Mouse (Mus musculus): ENCODE measurements around the gene Mab21l1. TPM values are rescaled to one million over a fixed set of nuclear protein-coding genes. Genes with fewer than 3 reads are reported as not detected.

Gene Mab21l1
- 1 to 10 TPM; 1.4 to 2.9 TPM for total RNA-seq (2021)
- long read RNA-seq, experiment 1, partial matches to known transcripts, result 0 of 1 reads
- long read RNA-seq, experiment 1, other reads (novel, unspliced or antisense), result 0 of 1 reads
- long read RNA-seq, experiment 2, partial matches to known transcripts, result 0 of 4 reads
- long read RNA-seq, experiment 2, other reads (novel, unspliced or antisense), result 0 of 4 reads

DNA sequence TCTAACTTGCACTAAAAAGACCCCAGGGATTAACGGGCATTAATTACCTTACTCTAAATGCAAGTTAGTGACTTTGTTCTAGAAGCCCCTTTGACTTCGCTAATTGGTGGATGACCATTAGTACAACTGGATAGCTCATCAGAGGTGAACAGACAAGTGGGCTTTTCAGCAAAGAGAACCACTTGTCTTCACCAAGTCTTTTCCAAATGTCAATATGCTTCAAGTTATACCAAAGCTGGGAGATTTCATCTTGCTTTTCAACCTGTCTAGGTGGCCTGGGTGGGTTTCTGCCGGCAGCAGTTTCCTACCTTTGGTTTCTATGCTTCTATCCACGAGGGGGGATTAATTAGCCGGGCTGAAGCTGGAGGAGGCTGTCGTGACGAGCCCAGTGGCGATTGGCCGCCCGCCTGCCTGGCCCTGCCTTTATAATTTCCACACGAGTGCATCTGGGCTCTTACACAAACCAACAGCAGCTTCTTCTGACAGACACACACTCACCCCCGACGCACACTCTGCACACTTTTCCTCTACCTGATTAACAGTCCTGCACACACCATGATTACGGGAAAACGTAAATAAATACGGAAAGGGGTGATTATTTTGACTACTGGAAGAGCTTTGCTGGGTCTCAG lies at the start of gene Mab21l1:
TSS of gene Mab21l1 (plus strand) at position 455 of the 632 bp plus-strand sequence.
- DNase-seq, result peak; percentile 50

DNA sequence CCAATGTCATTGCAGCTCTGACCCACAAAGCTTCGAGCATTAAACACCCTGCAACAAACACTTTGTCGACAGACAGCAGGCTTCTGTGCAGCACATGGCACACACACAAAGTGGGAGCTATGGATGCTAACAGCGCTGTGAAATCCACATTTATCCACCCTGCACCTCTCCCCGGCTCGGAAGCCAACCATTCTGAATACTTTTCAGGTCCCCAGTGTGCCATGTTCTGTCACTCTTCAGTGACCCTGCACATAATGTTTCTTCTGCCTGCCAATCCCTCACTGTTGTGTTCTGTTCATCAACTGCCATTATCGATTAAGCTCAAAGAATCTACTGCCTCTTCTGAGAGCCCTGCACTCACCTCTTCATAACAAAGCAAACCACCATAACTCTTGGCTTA lies 48.6 kb upstream of the Mab21l1 start:
- DNase-seq, result no peak

DNA sequence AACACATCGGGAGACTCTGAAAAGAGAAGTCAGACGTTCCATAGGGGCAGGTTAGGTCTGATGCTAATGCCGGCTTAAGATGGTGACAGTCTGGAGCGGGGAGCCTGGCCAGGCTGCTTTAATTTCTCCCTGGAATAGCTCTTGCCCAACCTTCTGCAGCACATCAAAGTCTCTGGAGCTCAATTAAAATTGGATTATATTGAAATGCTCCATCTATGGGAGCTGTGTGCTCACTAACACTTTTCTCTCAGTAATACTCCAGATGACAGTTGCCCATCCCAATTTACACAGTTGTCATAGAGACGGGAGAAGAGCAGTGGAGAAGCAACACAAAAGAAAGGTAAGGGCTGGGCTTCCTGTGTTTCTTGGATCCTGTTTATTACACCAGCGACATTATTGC lies 40.9 kb upstream of the Mab21l1 start:
- no peak for DNase-seq

DNA sequence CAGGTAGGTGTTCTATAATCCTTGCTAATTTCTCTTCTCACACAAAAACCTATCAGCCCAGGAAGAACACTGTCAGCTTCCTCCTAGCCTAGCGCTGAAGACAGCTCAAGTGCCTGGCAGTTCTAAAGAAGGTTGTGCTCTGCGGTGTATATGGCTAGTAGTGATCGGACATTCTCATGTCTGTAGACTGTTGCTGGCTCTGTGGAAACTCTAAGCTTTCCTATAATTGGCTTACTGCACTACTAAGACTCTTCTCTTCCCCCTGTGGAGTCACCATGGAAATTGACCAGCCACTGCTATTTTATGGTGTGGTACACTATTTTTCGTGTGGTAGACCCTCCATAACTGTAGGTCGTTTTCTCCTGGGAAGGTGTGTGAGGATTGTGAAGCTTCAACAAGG lies 40.1 kb upstream of the Mab21l1 start:
- DNase-seq, result no peak

DNA sequence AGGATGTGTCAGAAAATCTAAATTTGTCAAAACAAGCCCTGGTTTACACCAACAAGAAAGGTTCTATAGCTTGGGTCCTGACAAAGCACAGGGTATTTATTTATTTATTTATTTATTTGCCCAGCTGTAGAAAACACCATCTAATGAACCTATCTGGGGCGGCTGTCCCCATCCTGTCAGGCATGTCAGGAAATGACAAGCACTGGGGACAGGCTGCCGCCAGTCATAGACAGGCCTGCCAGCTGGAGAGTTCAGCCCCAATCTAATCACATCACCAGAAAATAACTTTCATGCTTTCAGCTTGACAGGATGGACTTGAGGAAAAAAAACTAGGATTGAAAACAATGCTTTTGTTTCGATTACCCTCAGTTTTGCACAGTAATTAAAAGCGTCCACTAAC lies 39.7 kb upstream of the Mab21l1 start:
- DNase-seq, result no peak

DNA sequence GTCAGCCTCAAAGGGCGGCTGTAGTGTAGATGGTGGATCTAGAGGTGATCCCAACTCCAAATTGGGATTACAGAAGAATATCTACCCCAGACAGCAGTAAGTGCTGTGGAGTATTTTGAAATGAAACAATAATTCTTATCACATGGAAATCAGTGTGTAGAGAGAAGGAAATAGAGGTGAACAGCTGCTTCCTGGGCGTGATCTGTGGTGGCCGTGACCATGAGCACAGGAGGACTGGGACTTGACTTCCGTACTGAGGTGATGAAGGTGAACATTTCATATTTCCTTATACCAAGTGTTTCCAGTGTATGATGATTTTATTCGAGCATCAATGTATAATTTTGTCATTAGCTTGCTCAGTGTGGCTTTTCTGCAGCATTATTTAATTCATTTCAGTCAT lies 38.4 kb upstream of the Mab21l1 start:
- DNase-seq, result no peak

DNA sequence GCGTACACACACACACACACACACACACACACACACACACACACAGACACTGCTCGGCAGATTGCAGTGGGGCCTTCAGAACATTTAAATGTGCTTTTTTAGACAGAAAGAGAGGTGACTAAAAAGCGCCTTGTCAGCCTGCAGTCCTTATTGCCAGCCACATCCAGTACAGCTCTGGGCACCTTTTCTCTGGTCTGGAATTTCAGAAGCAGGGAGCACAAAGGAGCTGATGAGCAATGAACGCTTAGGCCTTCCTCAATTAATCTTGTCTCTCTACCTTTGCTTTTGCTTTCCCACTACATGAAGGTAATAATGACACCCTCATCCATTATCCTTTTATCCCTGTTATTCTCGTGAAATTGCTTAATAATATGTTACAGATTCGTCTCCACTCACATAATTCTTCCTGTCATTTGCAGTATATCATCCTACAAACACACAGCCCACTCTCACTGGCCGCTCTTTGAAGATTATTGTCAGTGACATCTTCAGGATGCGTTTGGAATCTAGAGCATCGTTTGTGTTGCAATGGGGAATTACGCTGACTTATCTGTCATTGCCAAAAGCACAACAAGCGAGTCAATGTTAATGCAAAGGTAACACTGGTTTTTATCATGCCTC lies 31.8 kb upstream of the Mab21l1 start:
- DNase-seq, result no peak

DNA sequence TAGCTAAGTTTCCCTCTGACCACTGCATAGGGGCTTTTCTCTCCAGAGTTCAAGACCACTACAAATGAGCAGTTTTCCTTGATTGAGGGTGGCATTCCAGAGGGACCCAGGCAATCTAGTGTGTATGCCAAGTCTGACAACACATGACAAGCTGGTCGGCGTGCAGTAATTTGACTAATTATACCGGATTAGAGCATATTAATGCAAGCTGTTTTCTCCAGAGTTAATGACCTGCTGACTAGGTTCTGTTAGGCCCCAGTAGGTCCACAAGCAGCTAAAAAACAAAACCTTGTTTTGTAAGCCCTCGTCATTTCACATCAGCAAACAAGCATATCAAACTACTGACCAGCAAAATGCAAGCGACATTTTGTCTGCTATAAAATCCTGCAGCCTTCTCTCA lies 30.9 kb upstream of the Mab21l1 start:
- no peak for DNase-seq

DNA sequence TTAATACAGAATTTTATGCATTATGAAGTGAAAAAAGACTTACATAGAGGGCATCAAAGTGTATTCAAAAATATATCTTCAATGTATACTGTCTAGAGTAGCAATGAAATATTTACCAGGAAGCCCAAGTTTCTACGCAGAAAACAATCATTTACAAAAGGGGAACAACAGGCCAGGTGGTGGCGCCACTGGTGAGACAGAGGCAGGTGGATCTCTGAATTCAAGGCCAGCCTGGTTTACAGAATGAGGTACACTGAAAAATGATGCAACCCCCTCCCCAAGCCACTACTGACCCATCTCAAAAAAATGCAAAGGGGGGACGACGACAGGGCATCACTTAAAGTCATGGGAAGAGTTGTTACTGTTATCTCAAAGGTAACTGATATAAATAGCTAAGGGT lies 29.8 kb upstream of the Mab21l1 start:
- no peak for DNase-seq

DNA sequence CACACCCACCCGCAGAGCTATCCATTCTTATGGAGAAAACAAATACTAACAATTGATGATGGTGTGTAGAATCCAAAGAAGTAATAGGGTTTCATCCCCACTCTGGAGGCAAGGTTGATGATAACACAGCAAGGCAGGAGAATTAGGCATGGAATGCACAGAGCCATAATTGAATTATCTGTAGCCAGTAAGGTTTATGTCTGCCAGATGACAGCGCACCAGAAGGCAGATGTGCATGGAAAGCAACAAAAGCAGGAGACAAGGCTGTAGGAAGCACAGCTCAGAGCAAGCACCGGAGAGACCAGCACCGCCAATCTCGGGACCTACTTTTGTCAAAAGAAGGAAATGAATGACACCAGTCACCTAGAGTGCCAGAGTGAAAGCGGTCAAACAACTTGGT lies 28.4 kb upstream of the Mab21l1 start:
- no peak for DNase-seq

DNA sequence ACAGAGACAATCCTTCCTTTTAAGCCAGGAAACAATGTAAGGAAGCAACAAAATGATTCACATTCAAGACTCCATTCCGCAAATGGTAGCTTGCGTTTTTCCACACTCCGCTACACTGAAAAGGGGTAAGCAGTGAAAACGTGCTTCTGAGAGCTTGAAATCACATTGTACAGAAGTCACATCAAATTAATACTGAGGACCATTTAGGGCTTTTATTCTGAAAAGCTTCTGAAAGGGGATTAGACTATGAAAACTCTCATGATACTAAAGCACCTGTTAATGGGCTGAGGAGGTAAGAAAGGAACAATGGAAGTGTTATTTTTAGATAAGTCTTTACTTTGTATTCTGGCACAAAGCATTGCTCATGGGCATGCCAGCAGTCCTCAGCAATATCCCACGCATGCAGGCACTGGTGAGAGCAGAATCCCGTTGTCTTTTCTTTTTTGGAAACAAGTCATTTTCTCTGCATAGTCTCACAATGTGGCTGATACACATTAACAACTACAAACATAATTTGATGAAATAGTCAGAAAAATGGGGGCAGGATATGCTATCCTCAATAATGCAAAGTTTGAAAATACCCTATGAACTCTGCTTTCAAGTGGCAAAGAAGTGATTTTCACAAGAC lies 27.2 kb upstream of the Mab21l1 start:
- DNase-seq, result no peak

DNA sequence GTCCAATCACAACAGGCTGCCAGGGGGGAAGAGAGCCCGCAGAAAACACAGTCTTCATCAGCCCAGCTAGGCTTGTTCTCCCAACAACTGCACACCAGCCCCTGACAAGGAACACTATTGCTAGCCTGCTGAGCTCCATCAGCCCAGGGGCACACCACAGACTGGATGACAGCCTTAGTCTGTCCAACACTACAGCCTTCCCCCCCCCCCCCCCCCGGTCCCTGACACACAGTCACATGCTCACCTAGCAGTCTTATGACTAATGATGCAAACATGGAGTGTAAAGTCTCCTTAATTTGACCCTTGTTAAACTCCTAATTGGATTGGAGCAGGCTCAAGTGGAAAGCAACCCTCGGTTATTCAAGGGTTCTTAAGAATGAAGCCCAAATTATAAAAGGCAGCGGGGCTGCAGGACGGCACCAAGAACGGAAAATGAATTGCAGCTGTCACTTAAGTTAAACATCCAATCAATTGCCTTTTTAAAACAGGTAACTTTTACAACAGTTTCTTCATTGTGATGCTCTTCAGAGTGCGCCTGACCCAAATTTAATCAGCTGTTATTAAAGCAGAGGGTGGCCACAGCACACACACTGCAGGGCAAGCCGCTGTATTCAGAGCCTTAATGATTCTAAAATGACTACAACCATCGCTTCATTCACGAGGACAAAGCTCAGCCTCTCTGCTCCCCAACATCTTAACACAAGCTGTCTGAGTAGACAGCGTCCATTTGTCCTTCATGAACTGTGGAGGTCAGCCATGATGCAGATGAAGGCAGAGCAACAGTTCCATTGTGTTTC lies 26.3 kb upstream of the Mab21l1 start:
- DNase-seq, result no peak

DNA sequence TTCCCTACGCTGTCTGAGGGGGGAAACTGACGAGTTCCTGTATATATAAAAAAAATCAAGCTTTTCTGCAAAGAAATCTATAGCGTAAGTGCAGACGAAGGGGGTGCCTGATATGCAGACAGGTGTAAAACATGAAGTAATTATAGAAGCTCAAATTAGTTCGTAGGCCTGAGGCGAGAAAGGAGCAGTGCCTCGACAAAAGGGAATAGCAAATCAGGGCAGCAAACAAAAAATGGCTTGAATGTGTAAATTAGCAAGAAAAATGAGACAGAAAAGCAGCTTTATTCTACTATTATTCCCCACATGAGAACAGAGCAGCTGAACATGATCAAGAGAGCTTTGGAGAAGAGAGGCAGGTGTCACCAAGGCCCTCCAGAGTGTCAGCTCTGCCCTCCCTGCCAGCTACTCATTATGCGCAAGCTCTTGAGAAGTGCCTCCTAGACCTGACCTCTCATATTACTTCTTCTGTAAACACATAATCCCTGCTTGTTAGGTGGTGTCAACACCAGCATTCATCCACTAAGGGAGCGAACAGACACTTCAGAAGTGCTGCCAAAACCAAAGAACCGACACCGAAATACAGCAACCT lies 25.6 kb upstream of the Mab21l1 start:
- DNase-seq, result no peak

DNA sequence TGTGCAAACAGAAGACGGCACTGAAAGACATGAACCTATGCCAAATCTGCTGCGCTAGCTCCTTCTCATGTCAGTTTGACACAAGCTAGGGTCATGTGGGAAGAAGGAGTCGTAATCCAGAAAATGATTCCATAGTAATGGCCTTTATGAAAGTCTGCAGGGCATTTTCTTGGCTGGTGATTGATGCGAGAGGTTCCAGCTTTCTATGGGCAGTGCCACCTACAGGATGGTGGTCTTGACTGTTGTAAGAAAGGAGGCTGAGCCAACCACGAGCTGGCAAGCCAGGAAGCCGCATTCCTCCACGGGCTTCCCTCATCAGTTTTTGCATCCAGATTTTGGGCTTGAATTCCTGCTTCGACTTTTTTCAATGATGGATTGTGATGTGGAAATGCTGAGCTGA lies 24.0 kb upstream of the Mab21l1 start:
- DNase-seq, result no peak

DNA sequence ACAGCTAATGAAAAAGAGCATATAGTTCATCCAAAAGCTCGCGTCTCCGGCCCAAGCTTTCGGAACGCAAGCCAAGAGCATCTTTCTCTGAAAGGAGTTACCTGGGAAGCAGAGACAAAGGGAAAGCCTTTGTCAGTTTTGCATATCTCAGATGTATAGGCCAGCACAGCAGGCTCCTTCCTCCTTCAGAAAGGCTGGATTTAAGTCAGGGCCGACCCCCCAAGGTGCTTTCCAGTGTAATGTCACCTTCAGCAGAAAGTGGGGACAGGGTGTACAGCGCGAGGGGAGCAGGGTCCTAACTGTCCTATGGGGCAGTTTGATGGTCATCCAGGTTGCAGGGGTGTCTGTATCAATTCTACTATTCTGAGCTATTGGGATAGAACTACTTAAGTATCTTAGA lies 18.7 kb upstream of the Mab21l1 start:
- no peak for DNase-seq

DNA sequence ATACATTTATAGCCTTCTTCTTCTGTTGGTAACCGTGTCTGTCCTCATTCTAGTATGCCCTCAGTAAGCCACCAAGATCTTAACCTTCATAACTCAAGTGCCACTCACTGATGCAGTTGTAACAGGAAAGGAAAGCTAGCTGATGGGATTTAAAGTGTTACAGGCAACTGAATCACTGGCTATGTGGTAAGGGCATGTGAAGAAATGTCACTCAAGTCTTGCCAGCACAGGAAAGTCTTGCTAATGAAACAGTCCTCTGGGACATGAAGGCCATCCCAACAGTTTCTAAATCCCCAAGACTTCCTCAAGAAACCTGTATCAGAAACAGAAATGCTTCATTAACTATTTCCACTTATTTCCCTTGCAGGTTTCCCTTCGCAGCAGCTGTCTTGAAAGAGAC lies 13.7 kb upstream of the Mab21l1 start:
- DNase-seq, result peak; percentile 33

DNA sequence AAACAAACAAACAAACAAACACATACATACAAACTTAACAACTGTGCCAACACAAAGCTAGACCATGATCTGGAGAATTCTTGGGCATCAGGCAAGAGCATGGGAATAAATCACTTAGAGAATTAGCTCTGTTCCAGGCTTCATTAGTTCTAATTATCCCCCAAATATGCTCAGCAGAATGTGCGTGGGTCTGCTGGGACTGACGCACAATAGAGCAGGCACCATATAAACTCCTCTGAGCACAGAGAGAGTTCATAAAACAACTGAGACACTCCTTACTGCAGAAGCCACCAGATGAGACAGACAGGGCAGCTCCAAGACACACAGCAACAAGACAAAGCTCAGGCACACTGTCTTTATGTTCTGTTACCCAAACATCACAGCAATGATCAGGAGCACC lies 13.0 kb upstream of the Mab21l1 start:
- no peak for DNase-seq

DNA sequence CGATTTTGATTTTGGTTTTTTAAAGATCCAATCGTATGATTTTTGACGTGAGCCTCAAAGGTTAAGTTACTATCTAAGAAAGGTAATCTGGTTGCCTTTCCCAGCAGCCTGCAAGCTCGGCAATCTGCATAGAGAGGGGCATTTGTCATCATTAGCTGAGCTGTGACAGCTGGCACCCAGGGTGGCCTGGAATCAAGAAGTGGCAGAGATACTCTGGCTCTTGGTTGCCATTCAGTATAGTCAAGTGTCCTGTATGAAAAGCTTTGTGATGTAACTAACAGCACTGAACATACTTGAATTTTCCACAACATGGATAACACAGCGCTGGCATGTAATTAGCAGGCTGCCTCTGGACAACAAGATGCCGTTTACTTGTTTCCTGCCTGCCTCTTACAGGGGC lies 8.1 kb upstream of the Mab21l1 start:
- no peak for DNase-seq

DNA sequence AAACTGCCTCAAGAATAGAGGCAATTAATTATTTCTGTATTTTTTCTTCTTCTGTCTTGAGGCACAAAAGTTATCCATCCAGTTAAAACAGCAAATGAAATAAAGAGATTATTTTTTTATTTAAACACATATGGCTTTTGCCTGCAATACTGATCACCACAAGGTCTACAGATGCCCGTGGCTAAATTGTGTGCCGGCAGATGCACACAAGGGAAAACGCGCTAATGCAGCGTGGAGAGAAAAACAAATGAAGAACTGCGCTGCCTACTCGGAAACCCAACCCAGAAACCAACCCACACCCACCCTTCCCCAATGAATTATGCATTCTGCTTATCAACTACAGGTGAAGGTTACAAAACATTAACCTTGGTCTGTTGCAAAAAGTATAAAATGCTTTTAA lies 7.1 kb upstream of the Mab21l1 start:
- DNase-seq, result no peak

DNA sequence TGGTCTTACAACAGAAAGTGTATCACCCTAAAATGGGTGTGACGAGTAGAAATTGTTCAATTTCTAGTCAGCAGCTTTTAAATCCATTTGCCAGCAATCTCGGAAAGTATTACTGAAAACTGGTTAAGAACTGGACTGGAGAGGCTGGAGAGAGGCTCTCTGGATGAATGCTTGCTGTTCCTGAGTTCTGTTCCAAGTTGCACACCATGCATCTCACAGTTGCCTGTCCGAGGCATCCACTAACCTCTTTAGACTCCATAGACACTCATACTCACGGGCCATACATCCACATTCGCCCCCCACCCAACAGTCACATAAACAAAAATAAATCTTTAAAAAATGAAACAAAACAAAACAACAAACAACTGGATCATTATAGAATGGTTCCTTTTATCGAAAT lies 6.6 kb upstream of the Mab21l1 start:
- no peak for DNase-seq

DNA sequence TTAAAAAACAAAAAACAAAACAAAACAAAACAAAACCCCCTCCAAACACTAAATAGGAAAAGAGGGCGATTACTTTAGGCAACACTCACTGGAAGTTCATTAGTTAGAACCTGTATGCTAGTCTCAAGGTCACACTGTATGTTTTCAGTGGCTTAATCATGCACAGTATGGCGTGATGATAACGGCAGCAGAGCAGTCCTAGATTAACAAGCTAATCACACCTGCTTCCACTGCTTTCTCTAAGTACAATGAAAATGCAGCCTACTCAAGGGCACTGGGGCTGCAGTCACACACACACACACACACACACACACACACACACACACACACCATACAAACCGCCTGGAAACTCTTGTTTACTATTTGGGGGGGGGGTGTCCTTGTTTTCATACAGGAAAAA lies 4.8 kb upstream of the Mab21l1 start:
- DNase-seq, result no peak
